Mouse (Mus musculus): ENCODE results near the gene Myo19.

GRCm38 (mm10) chr11:84944639-84945435 lies 64.9 kb downstream of the Myo19 start:
- TF ChIP-seq EP300 (optimal IDR thresholded peaks at IDR 0.05): no peak
- TF ChIP-seq CTCF (IDR thresholded peaks at IDR 0.05; ENCODE audit: low read depth): no peak
